Mouse (Mus musculus) liver, embryonic 14.5 days (tissue): ENCODE measurements around the gene Kank2. TPM values are rescaled to one million over a fixed set of nuclear protein-coding genes. Genes with fewer than 3 reads are reported as not detected.

Experiments used
- ATAC-seq: fragments of 200-750 bp; cut with Nextera tagmentation; 2 replicates; pipeline ENCODE4 v1.8.0; 2017; ENCODE audit warnings: moderate number of reproducible peaks, mild to moderate bottlenecking, moderate library complexity; ENCODE audit not compliant: insufficient read depth
- DNase-seq, 3 experiments: peaks; one replicate each; pipeline ENCODE4 v3.0.0-alpha.2; 2012 to 2013; ENCODE audit warnings: low read depth in 3 of 3, low spot score in 3 of 3
- H3K27ac ChIP-seq: fragments of 300-500 bp; sonication (generic); 2 replicates; pipeline ENCODE4 v1.5.1; 2014; ENCODE audit warnings: moderate library complexity, mild to moderate bottlenecking, control low read depth, inconsistent platforms
- H3K27me3 ChIP-seq: fragments of 300-500 bp; sonication (generic); 2 replicates; pipeline ENCODE4 v1.6.1; 2014; ENCODE audit warnings: mild to moderate bottlenecking, low read length, moderate library complexity; ENCODE audit not compliant: control insufficient read depth, insufficient read depth
- H3K36me3 ChIP-seq: fragments of 300-500 bp; sonication (generic); replicated peaks from 2 replicates; pipeline ENCODE4 v1.6.1; 2014; ENCODE audit warnings: low read depth; ENCODE audit not compliant: control insufficient read depth, insufficient read depth
- H3K4me1 ChIP-seq, 2 experiments: fragments of 200-500 bp in 1 of 2; fragments of 300-500 bp in 1 of 2; sonication (generic) in 1 of 2; replicated peaks; 2 replicates each; pipeline ENCODE4 v1.6.1; 2012 to 2014; ENCODE audit warnings: antibody characterized with exemption in 1 of 2, inconsistent platforms in 1 of 2, low read length in 1 of 2; ENCODE audit not compliant: control insufficient read depth in 2 of 2, insufficient read depth in 2 of 2
- H3K4me2 ChIP-seq: fragments of 300-500 bp; sonication (generic); 2 replicates; pipeline ENCODE4 v1.6.1; 2014; ENCODE audit warnings: low read depth, mild to moderate bottlenecking, control low read depth, moderate library complexity
- H3K4me3 ChIP-seq, 2 experiments: fragments of 200-500 bp in 1 of 2; fragments of 300-500 bp in 1 of 2; sonication (generic) in 1 of 2; 2 replicates each; pipeline ENCODE4 v1.5.1; 2012 to 2014; ENCODE audit warnings: low read depth in 2 of 2, low read length in 2 of 2, mild to moderate bottlenecking in 2 of 2, control low read depth in 1 of 2, inconsistent platforms in 1 of 2, moderate library complexity in 1 of 2; ENCODE audit not compliant: insufficient read depth in 1 of 2
- H3K9ac ChIP-seq: fragments of 300-500 bp; sonication (generic); replicated peaks from 2 replicates; pipeline ENCODE4 v1.6.1; 2014; ENCODE audit warnings: mild to moderate bottlenecking, control low read depth, moderate library complexity
- H3K9me3 ChIP-seq: fragments of 300-500 bp; sonication (generic); 2 replicates; pipeline ENCODE4 v1.6.1; 2016; ENCODE audit warnings: low read length, mixed read lengths; ENCODE audit not compliant: control insufficient read depth
- CTCF ChIP-seq: IDR thresholded peaks from 2 replicates; pipeline ENCODE4 v1.5.1; 2016; ENCODE audit warnings: antibody characterized with exemption, low read depth, control low read depth
- EP300 ChIP-seq: IDR thresholded peaks from 2 replicates; pipeline ENCODE4 v1.6.1; 2016; ENCODE audit warnings: antibody characterized with exemption, low read depth
- WGBS: fragments of 180-500 bp; shearing (Covaris S2); extraction: QIAGEN DNeasy Blood & Tissue Kit; methylation state at CpG from one replicate; pipeline ENCODE4 v1.1.7; 2014; ENCODE audit not compliant: insufficient replicate concordance; 5-methylcytosine and 5-hydroxymethylcytosine counted together
- polyA plus RNA-seq, 2 experiments: library from polyadenylated mRNA; depleted of rRNA in 1 of 2; stranded (reverse) in 1 of 2; unstranded in 1 of 2; fragments of >200 nt; fragmentation: Nextera tagmentation in 1 of 2; extraction: Ambion mirVana in 1 of 2; gene quantifications; 2 replicates each; pipeline versions ENCODE4 v1.2.1 to v1.2.3; 2012 to 2014

The Kank2 gene
- polyA plus RNA-seq, 2 experiments = 1.2 to 3.9 TPM

DNA sequence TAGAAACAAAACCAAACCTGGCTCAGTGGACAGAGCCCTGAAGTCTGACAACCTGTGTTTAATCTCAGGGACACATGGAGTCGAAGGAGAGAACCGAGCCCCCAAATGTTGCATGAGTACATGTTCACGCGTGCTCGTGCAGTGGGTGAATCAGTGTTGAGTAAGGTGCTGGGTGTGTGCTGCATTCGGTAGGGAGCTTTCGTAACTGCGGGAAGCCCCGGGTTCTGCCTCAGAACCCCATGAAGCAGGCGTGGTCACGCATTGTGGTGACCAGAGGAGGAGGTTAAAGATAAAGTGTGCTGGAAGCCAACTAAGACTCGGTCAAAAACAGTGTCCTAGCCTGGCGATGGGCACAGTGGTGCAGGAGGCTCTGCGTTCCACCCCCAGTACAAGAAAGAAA, 58.1 kb downstream of the Kank2 start:
- peaks cover 8 to 12% of the 10 kb centered on the region in 2 experiments for H3K4me1 ChIP-seq
- ATAC-seq (no peak), DNase-seq (no peak)
- peaks cover 38% of the 10 kb centered on the region for H3K36me3 ChIP-seq
- TF ChIP-seq CTCF (no peak), EP300 (no peak)
- no peak overlapping the region for H3K27ac ChIP-seq
- H3K4me3 ChIP-seq = no peak overlapping the region
- H3K9me3 ChIP-seq = no peaks in the 10 kb centered on the region
- no peak overlapping the region for H3K4me2 ChIP-seq
- WGBS = 77% methylated on average over 14 of the region's 14 CpGs
- no peaks in the 10 kb centered on the region for H3K27me3 ChIP-seq
- H3K9ac ChIP-seq = no peak overlapping the region

DNA sequence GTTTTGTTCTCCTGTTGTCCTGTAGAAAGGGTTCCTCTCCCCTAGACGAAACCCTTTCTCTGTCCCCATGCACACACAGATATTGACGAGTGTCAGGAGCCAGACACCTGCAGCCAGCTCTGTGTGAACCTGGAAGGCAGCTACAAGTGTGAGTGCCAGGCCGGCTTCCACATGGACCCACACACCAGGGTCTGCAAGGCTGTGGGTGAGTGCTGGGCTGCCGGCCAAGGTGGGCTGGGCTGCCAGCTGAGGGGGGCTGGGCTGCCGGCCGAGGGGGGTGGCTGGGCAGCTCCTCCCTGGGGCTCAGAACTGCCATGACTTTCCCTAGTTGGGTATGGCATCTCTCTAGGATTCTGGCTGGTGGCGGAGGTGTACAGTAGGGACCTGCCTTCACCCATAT, 59.8 kb downstream of the Kank2 start:
- H3K27me3 ChIP-seq = no peaks in the 10 kb centered on the region
- H3K4me3 ChIP-seq = no peak overlapping the region
- no peak overlapping the region for H3K9ac ChIP-seq
- no peak for DNase-seq
- WGBS = 72% methylated on average over 7 of the region's 7 CpGs
- H3K27ac ChIP-seq = no peak overlapping the region
- TF ChIP-seq CTCF (no peak), EP300 (no peak)
- H3K4me2 ChIP-seq = no peak overlapping the region
- ATAC-seq = no peak
- H3K9me3 ChIP-seq = no peaks in the 10 kb centered on the region
- peaks cover 8 to 12% of the 10 kb centered on the region in 2 experiments for H3K4me1 ChIP-seq
- peaks cover 36% of the 10 kb centered on the region for H3K36me3 ChIP-seq

DNA sequence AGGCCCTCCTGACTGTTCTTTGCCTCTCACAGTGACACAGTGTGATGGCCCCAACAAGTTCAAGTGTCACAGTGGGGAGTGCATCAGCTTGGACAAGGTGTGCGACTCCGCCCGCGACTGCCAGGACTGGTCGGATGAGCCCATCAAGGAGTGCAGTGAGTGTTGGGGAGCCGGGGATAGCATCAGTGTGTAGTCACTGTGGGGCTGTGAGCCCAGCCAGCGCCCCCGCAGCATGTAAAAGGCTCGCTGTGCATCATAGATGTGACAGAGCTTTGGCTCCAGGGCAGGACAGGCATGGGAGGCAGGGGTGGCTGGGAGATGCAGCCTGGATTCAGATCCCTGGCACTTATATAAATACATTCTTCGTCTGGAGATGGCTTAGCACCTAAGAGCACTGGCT, 61.4 kb downstream of the Kank2 start:
- Histone ChIP-seq H3K9ac (no peak overlapping the region), H3K36me3 (peaks cover 46% of the 10 kb centered on the region), H3K27me3 (no peaks in the 10 kb centered on the region), H3K27ac (no peak overlapping the region), H3K4me3 (no peak overlapping the region), H3K4me1 (peaks cover 7 to 12% of the 10 kb centered on the region in 2 experiments), H3K9me3 (no peaks in the 10 kb centered on the region), H3K4me2 (no peak overlapping the region)
- no peak for TF ChIP-seq EP300
- no peak for TF ChIP-seq CTCF
- no peak for DNase-seq
- no peak for ATAC-seq
- WGBS = 86% methylated on average over 10 of the region's 10 CpGs

DNA sequence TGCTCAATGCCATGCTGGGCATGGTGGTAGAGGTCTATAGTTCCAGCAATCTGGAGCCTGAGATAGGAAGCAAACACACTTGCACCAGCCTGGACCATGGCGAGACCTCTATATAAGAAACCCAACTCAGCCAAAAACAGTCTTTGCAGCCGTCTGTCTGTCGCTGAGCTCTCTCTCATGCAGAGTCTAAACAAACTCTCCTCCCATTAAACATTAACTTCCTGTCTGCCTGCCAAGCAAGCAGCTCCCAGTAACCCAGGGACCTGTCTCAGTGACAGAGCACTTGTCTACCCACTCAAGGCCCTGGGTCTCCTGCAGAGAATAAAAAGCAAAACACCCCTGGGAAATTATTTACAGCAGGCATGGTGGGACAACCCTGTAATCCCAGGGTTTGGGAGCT, 62.0 kb downstream of the Kank2 start:
- no peak overlapping the region for H3K27ac ChIP-seq
- DNase-seq = no peak
- H3K4me1 ChIP-seq = peaks cover under 1 to 5% of the 10 kb centered on the region in 2 experiments; a peak in 3 of 4 replicates
- no peak for TF ChIP-seq CTCF
- no peak for TF ChIP-seq EP300
- no peak overlapping the region for H3K4me3 ChIP-seq
- no peaks in the 10 kb centered on the region for H3K9me3 ChIP-seq
- peaks cover 47% of the 10 kb centered on the region for H3K36me3 ChIP-seq
- H3K27me3 ChIP-seq = no peaks in the 10 kb centered on the region
- no peak overlapping the region for H3K4me2 ChIP-seq
- ATAC-seq = no peak
- H3K9ac ChIP-seq = no peak overlapping the region
- WGBS = 78% methylated on average over 3 of the region's 3 CpGs

DNA sequence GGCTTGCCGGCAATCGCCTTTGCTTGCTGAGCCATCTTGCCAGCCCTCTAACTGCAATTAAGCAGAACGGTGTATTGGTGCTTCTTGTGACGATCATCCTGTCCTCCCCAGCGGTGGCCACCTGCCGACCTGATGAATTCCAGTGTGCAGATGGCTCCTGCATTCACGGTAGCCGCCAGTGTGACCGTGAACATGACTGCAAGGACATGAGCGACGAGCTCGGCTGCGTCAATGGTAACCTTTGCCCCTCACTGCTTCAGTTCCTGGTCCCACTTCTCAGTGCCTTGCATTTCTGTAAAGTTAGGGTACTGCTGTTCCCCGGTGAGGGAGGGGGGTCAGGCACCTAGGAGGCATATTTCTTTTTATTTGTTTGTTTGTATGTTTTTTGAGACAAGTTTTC, 63.4 kb downstream of the Kank2 start:
- 81% methylated on average over 14 of the region's 14 CpGs for WGBS
- Histone ChIP-seq H3K27ac (no peak overlapping the region), H3K4me2 (no peak overlapping the region), H3K27me3 (no peaks in the 10 kb centered on the region), H3K4me3 (no peak overlapping the region), H3K4me1 (no peaks in the 10 kb centered on the region), H3K36me3 (peaks cover 45% of the 10 kb centered on the region), H3K9ac (no peak overlapping the region), H3K9me3 (no peaks in the 10 kb centered on the region)
- DNase-seq (no peak), ATAC-seq (no peak)
- TF ChIP-seq CTCF = no peak
- TF ChIP-seq EP300 = no peak
